Mouse (Mus musculus): ENCODE results near the gene Tmem59. TPM values are rescaled to one million over a fixed set of nuclear protein-coding genes. Genes with fewer than 3 reads are reported as not detected.

Tmem59 gene
- polyA plus RNA-seq (2016; fragmentation: Nextera tagmentation; extraction: Ambion mirVana) = 159 and 165 TPM in 2 replicates

DNA sequence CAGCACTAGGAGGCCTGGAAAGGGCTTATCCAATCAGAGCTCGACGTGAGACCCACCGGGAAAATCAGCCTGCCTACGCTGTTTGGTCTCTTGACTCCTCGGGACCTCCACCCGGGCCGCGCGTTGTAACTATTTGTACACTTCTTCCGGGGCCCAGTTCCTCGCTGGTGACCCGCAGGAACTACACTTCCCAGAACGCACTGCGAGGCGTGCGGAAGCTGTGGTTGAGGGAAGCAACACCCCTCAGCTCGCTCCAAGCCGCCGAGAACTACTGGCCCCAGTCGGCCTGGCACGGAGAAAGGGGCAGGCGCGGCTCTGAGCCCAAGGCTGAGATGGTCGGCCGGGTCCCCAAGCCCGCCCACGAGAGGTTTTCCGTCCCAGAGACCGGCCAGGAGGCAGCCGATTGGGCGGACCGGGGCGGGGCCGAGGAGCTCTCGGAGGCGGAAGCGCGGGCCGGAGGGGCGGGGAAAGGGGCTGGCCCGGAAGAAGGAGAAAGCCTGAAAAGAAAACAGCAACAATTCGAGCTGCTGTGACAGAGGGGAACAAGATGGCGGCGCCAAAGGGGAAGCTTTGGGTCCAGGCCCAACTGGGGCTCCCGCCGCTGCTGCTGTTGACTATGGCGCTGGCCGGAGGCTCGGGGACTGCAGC is at the start of gene Tmem59:
Gene Tmem59, plus strand, starts transcription at position 218 of the 648 bp plus-strand sequence.
- no peaks in the 10 kb centered on the region for H3K9me3 ChIP-seq (replicated peaks)
- no peaks in the 10 kb centered on the region for H3K27me3 ChIP-seq (replicated peaks)
- under 1% methylated on average over 49 of the region's 49 CpGs for WGBS (ENCODE audit: insufficient replicate concordance)
- peaks cover 55% of the 10 kb centered on the region for H3K4me1 ChIP-seq
- H3K9ac ChIP-seq = peak within 1 kb of the TSS; percentile 96
- peak within 1 kb of the TSS; percentile 97 for H3K27ac ChIP-seq
- peak; percentile 90 for ATAC-seq
- peak within 1 kb of the TSS; percentile 83 for H3K4me2 ChIP-seq
- H3K36me3 ChIP-seq = peaks cover 35% of the 10 kb centered on the region
- peak within 1 kb of the TSS; percentile 97 for H3K4me3 ChIP-seq

DNA sequence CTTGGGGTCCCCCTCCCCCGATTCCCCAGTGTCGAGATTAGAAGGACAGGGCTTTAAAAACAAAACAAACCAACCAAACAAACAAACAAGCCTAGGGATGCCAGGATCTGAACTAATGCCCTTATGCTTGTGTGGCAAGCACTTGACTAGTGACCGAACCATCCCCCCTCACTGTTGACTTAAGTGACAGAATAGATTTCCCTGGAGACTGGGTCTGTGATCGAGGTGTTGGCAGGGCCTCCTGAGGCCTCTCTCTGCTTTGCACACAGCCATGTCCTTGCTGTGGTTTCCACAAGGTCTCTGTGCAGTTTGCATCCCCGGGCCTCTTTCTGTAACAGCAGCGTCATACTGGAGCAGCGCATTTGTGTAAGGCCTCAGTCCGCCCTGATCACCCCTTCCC is 48.8 kb upstream of the Tmem59 start:
- H3K9me3 ChIP-seq (replicated peaks) = no peaks in the 10 kb centered on the region
- no peak overlapping the region for H3K4me2 ChIP-seq
- H3K27me3 ChIP-seq (replicated peaks) = peaks cover 26% of the 10 kb centered on the region
- H3K4me3 ChIP-seq = no peak overlapping the region
- ATAC-seq = no peak
- no peaks in the 10 kb centered on the region for H3K36me3 ChIP-seq
- no peak overlapping the region for H3K9ac ChIP-seq
- H3K27ac ChIP-seq = no peak overlapping the region
- 70% methylated on average over 8 of the region's 8 CpGs for WGBS (ENCODE audit: insufficient replicate concordance)
- peaks cover 8% of the 10 kb centered on the region; the same call in 1 of the 2 replicates for H3K4me1 ChIP-seq

DNA sequence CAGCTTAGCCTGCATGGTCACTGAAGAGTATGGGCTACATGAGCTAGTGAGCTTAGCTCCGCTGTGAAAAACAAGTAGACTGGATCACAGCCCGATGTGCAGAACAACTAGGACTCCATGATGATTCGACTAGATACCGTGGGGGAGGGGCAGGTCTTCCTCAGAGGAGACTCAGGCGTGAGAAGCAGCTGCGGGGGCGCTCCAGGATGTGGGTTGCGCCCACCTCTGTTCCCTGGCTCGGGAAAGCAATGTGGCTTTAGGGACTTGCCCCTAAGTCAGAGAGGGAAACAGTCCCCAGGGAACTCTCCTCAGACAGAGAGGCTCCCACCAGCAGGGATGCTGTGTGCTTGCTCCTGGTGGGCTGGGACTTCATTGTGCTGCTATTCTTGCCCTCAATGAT is 47.7 kb upstream of the Tmem59 start:
- ATAC-seq = no peak
- WGBS (ENCODE audit: insufficient replicate concordance) = 13% methylated on average over 9 of the region's 9 CpGs
- H3K27ac ChIP-seq = no peak overlapping the region

DNA sequence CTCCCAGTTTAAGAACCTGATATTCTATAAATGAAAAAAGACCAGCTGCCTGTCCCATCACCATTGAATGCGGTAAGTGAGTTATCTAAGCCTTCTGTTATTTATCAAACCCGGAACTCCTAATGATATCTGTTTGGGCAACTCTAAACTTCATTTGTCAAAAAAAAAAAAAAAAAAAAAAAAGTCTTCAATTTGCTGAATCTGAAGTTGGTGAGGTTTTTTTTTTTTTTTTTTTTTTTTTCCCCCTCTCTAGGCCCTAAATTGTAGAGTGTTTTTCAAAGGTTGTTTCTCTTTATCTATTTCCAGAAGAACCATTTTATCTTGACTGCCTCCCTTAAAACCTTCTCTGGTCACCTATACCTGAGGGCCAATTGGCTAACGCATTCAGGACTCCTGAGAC is 43.3 kb upstream of the Tmem59 start:
- no peak for ATAC-seq
- no peak overlapping the region for H3K4me3 ChIP-seq
- H3K9ac ChIP-seq = no peak overlapping the region
- H3K27me3 ChIP-seq (replicated peaks) = no peaks in the 10 kb centered on the region
- 68% methylated on average over 3 of the region's 3 CpGs for WGBS (ENCODE audit: insufficient replicate concordance)
- peaks cover 5% of the 10 kb centered on the region for H3K4me1 ChIP-seq
- no peaks in the 10 kb centered on the region for H3K9me3 ChIP-seq (replicated peaks)
- no peak overlapping the region for H3K4me2 ChIP-seq
- peaks cover 12% of the 10 kb centered on the region for H3K36me3 ChIP-seq
- no peak overlapping the region for H3K27ac ChIP-seq

More for the DNA sequence above, 47.7 kb upstream of the Tmem59 start:
- H3K4me3 ChIP-seq = no peak overlapping the region
- no peaks in the 10 kb centered on the region for H3K36me3 ChIP-seq
- peaks cover 15% of the 10 kb centered on the region for H3K27me3 ChIP-seq (replicated peaks)
- H3K4me1 ChIP-seq = peaks cover 8% of the 10 kb centered on the region
- H3K9ac ChIP-seq = no peak overlapping the region
- no peak overlapping the region for H3K4me2 ChIP-seq
- H3K9me3 ChIP-seq (replicated peaks) = no peaks in the 10 kb centered on the region

DNA sequence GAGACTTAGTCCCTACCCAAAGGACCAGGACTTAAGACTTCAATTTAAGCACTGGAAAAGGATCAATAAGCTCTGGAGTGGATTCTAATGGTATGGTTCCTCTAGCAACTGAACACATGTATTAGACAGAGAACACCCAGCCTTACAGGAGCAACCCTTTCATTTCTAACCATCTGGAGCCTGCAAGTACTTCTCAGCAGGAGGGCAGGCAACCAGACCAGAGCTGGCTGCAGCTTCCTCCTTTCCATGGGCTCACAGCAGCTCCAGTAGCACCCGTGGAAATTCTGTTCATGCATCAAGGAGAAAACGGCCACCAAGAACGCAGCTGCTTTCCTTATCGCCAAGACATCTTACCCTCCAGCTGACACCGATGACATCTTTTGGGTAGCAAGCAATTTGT is 42.5 kb upstream of the Tmem59 start:
- H3K4me1 ChIP-seq = peaks cover 7% of the 10 kb centered on the region
- peaks cover 12% of the 10 kb centered on the region for H3K36me3 ChIP-seq
- no peak for ATAC-seq
- no peaks in the 10 kb centered on the region for H3K9me3 ChIP-seq (replicated peaks)
- no peaks in the 10 kb centered on the region for H3K27me3 ChIP-seq (replicated peaks)
- H3K27ac ChIP-seq = no peak overlapping the region
- WGBS (ENCODE audit: insufficient replicate concordance) = 71% methylated on average over 5 of the region's 5 CpGs
- no peak overlapping the region for H3K9ac ChIP-seq
- no peak overlapping the region for H3K4me2 ChIP-seq
- H3K4me3 ChIP-seq = no peak overlapping the region

DNA sequence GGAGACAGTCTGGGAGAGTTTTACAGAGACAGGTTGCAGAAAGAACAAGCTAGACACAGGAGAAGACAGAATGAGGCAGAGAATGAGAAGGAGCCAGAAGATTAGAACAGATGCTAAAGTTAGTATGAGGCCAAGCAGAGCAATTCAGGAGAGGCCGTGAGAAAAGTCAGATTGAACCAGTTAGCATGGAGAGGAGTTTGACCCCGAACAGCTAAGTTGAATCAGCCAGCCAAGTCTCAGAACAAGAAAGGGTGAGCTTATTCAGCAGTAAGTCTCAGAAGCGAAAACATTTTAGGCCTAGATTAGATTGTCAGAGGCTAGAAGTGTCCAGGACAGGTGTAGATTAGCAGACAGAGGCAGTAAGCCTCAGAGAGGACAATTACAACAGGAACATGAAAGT is 41.7 kb upstream of the Tmem59 start:
- Histone ChIP-seq H3K4me2 (no peak overlapping the region), H3K9me3 (replicated peaks) (no peaks in the 10 kb centered on the region), H3K27me3 (replicated peaks) (no peaks in the 10 kb centered on the region), H3K4me1 (peaks cover 7% of the 10 kb centered on the region; the same call in 1 of the 2 replicates), H3K9ac (no peak overlapping the region), H3K36me3 (peaks cover 12% of the 10 kb centered on the region), H3K27ac (no peak overlapping the region), H3K4me3 (no peak overlapping the region)
- WGBS (ENCODE audit: insufficient replicate concordance) = 62% methylated on average over 3 of the region's 3 CpGs
- no peak for ATAC-seq

DNA sequence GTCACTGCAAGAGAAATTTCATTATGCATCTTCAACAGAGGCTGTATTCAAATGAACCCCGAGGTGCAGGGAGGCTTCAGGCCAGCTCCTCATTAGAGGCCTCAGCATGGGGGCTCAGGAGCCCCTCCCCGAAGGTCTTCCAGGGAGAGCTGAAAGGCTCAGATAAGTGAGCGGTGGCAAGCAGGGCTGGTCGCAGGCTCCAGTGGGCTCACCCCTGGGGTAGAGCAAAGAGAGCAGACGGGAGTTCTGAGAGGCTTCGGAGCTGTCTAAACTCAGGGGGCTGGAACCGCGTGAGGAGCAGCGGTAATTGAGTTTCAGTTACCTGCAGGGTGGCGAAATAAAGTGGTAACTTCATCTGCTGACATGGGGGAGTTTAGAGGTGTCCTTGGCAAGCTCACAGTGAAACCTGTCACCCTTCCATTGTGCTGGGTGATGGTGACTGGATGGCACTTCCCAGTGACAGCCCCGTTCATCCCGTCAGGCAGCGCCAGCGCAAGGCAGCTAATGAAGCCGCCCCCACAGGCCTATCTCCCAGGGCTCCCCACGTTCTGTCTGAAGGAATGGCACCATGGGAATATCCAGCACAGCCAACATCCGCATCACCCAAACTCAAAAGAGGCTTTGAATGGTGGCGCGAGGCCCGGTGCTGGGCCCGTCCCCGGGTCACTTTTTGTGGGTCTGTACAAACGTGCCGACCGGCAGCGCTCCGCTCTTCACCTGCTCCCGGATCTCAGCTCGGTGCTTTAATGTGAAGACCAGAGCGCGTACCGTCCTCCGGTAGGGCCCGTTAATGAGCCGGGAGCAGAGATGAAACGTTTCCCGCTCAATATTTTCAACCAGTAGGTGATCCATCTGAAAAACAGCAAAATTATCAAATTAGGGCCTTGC is 39.0 kb upstream of the Tmem59 start:
- Histone ChIP-seq H3K9ac (no peak overlapping the region), H3K9me3 (replicated peaks) (no peaks in the 10 kb centered on the region), H3K27me3 (replicated peaks) (no peaks in the 10 kb centered on the region), H3K4me3 (no peak overlapping the region), H3K4me2 (no peak overlapping the region), H3K27ac (no peak overlapping the region), H3K4me1 (peaks cover 7% of the 10 kb centered on the region; the same call in 1 of the 2 replicates), H3K36me3 (peaks cover 25% of the 10 kb centered on the region)
- WGBS (ENCODE audit: insufficient replicate concordance) = 75% methylated on average over 37 of the region's 37 CpGs
- no peak for ATAC-seq

DNA sequence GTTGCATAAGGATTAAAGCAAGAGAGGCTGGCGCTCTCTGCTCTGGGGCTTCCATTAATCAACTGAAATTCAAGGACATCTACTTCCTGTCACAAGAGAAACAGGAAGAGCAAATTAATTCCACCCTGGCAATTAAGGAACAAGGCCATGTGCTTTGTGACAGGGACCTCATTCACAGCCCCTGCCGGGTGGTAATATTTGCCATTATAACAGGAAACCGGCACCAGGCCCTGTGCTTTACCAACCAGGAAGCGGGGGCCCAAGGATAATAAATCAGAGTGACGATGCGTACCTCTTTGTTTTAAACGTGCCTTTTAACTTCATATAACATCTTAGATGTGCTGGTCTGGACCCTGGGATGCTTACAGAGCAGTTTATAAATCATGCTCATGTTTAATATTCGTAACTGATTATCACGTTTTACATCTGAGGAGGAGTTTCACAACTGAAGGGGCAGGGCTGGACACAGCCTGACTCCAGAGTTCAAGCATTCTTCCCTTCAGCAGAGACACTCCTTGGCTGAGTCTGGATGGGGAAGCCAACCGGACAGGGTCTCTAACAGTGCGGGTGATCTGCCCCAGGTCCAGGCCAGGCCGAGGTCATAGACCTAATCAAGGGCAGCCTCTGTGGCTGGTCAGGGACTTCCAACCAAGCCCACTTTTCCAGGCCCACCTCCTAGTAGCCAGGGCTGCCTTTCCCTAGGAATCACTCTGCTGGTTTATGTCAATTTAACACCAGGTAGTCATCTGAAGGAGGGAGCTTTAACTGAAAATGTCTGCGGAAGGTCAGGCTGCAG is 38.2 kb upstream of the Tmem59 start:
- Histone ChIP-seq H3K36me3 (peaks cover 28% of the 10 kb centered on the region), H3K27me3 (replicated peaks) (no peaks in the 10 kb centered on the region), H3K9ac (no peak overlapping the region), H3K27ac (no peak overlapping the region), H3K4me3 (no peak overlapping the region), H3K4me2 (no peak overlapping the region), H3K9me3 (replicated peaks) (no peaks in the 10 kb centered on the region), H3K4me1 (peaks cover 7% of the 10 kb centered on the region; the same call in 1 of the 2 replicates)
- WGBS (ENCODE audit: insufficient replicate concordance) = 65% methylated on average over 13 of the region's 13 CpGs
- no peak for ATAC-seq

DNA sequence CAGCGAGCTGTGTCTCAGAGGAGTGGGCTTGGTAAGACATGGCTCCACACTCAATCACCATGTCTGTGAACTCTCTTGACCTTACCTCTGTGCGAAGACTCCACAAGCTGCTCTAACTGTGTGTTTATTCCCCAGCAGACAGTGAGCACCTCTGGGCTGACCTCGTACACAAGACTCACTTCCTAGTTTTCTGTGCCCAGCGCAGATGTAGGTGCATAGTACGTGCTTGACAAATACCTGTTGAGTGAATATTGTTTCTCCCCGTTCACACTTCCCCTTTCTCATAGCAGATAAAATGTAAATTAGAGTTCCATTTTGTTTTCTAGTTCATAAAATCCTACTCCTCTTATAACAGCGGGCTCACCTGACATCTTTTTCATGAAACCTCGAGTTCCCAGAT is 34.7 kb upstream of the Tmem59 start:
- Histone ChIP-seq H3K36me3 (peaks cover 52% of the 10 kb centered on the region), H3K27me3 (replicated peaks) (no peaks in the 10 kb centered on the region), H3K4me3 (no peak overlapping the region), H3K4me2 (no peak overlapping the region), H3K9me3 (replicated peaks) (no peaks in the 10 kb centered on the region), H3K27ac (no peak overlapping the region), H3K4me1 (peaks cover 7% of the 10 kb centered on the region; the same call in 1 of the 2 replicates), H3K9ac (no peak overlapping the region)
- no peak for ATAC-seq
- WGBS (ENCODE audit: insufficient replicate concordance) = 74% methylated on average over 8 of the region's 8 CpGs

DNA sequence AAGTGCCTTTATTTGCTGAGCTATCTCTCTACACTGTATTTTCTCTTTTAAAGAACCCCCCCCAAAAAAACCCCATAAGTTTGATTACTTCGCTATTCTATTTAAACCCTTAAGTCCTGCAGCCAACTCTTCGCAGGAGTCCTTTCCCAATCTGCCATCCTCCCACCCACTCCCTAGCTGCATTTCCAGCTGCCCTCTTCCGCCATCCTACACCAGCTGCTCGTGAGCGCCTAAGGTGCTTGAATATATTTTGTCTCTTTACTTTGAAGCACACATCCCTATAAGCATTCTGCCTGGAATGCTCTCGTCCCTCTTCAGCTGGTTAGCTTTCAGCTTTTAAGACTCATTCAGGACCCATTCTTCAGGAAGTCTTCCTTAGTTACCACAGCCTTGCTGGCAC is 27.2 kb upstream of the Tmem59 start:
- Histone ChIP-seq H3K4me3 (no peak overlapping the region), H3K27me3 (replicated peaks) (no peaks in the 10 kb centered on the region), H3K36me3 (peaks cover 56% of the 10 kb centered on the region), H3K9me3 (replicated peaks) (no peaks in the 10 kb centered on the region), H3K4me2 (no peak overlapping the region), H3K9ac (no peak overlapping the region), H3K27ac (no peak overlapping the region), H3K4me1 (no peaks in the 10 kb centered on the region)
- ATAC-seq = no peak
- WGBS (ENCODE audit: insufficient replicate concordance) = 78% methylated on average over 6 of the region's 6 CpGs

DNA sequence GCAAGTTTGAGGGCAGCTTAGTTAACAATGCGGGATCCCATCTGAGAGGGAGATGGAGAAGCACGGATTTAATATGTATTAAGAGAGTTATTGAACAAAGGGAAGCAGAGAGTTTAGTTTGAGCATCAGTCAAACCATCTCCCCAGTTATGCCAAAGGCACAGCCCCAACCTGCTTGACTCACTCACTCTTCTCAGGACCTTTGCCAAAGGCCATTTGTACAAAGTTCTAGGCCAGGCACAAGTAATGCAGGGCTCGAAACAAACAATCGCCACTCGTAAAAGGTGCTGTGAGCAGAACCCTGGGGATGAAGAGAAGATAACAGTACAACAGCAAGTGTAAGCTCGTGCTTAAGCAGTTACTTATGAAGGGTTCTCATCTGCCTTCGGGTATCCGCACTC is 25.6 kb upstream of the Tmem59 start:
- Histone ChIP-seq H3K36me3 (peaks cover 52% of the 10 kb centered on the region), H3K27ac (no peak overlapping the region), H3K4me2 (no peak overlapping the region), H3K27me3 (replicated peaks) (no peaks in the 10 kb centered on the region), H3K4me1 (no peaks in the 10 kb centered on the region), H3K9me3 (replicated peaks) (no peaks in the 10 kb centered on the region), H3K9ac (no peak overlapping the region), H3K4me3 (no peak overlapping the region)
- 89% methylated on average over 8 of the region's 8 CpGs for WGBS (ENCODE audit: insufficient replicate concordance)
- no peak for ATAC-seq

Measured in liver, embryonic 12.5 days (tissue).